Mouse (Mus musculus) natural killer cell, adult 2 months (primary cell): ENCODE data around the gene Kif1b.
"Not testable (repeated sequence)": the region's sequence is repeated elsewhere in the genome, so short reads cannot be mapped to it uniquely, and the experiment has no call there.

ENCODE experiments used
- DNase-seq, 2 experiments: peaks; one replicate each; pipeline ENCODE4 v3.0.0; 2022; ENCODE audit warnings: low spot score in 2 of 2

The Kif1b gene

GRCm38 (mm10) chr4:149270541-149270940 lies 37.0 kb downstream of the Kif1b start:
- DNase-seq: no peak

- DNase-seq: no peak
Observed at GRCm38 (mm10) chr4:149269026-149269425, 38.5 kb downstream of the Kif1b start.

GRCm38 (mm10) chr4:149264895-149265294 lies 42.6 kb downstream of the Kif1b start:
- DNase-seq: no peak

GRCm38 (mm10) chr4:149263218-149263617 lies 44.3 kb downstream of the Kif1b start:
- no peak for DNase-seq

- DNase-seq: no peak
Observed at GRCm38 (mm10) chr4:149261466-149261865, 46.0 kb downstream of the Kif1b start.

GRCm38 (mm10) chr4:149260911-149261310 lies 46.6 kb downstream of the Kif1b start:
- DNase-seq: no peak

- DNase-seq: no peak
Observed at GRCm38 (mm10) chr4:149259391-149260094, 48.0 kb downstream of the Kif1b start.

GRCm38 (mm10) chr4:149258926-149259325 lies 48.6 kb downstream of the Kif1b start:
- DNase-seq: no peak

GRCm38 (mm10) chr4:149256511-149257300 lies 50.8 kb downstream of the Kif1b start:
- DNase-seq: no peak

GRCm38 (mm10) chr4:149255277-149256270 lies 51.9 kb downstream of the Kif1b start:
- no peak for DNase-seq

- no peak for DNase-seq
Observed at GRCm38 (mm10) chr4:149254827-149255226, 52.7 kb downstream of the Kif1b start.

- no peak for DNase-seq
Observed at GRCm38 (mm10) chr4:149249311-149249710, 58.2 kb downstream of the Kif1b start.

GRCm38 (mm10) chr4:149247772-149248171 lies 59.7 kb downstream of the Kif1b start:
- DNase-seq: no peak

GRCm38 (mm10) chr4:149247156-149247633 lies 60.3 kb downstream of the Kif1b start:
- no peak for DNase-seq

- DNase-seq: no peak
Observed at GRCm38 (mm10) chr4:149246578-149247155, 60.8 kb downstream of the Kif1b start.

- no peak for DNase-seq
Observed at GRCm38 (mm10) chr4:149237011-149237410, 70.5 kb downstream of the Kif1b start.

- no peak for DNase-seq
Observed at GRCm38 (mm10) chr4:149233938-149234337, 73.6 kb downstream of the Kif1b start.

GRCm38 (mm10) chr4:149228682-149229081 lies 78.8 kb downstream of the Kif1b start:
- DNase-seq: not testable (repeated sequence)

- no peak for DNase-seq
Observed at GRCm38 (mm10) chr4:149228256-149228655, 79.2 kb downstream of the Kif1b start.

GRCm38 (mm10) chr4:149226311-149226710 lies 81.2 kb downstream of the Kif1b start:
- no peak for DNase-seq

GRCm38 (mm10) chr4:149223453-149223852 lies 84.0 kb downstream of the Kif1b start:
- DNase-seq: no peak
